Mouse (Mus musculus) midbrain, embryonic 10.5 days (tissue): ENCODE measurements around the gene Ints2. TPM values are rescaled to one million over a fixed set of nuclear protein-coding genes. Genes with fewer than 3 reads are reported as not detected.

ENCODE experiments used
- polyA plus RNA-seq: library from polyadenylated mRNA; unstranded; fragments of >200 nt; fragmentation: Nextera tagmentation; extraction: Ambion mirVana; gene quantifications from 2 replicates; pipeline ENCODE4 v1.2.1, GENCODE M21; 2016

Ints2 gene
- polyA plus RNA-seq, 1 experiment from 2014 or later: 48.1 TPM

Other genes starting within 250 kb of the Ints2 start
- gene Brip1, start 56.4 kb downstream of the Ints2 start, polyA plus RNA-seq: 10.7 and 12.4 TPM in 2 replicates
- gene Med13, start 100.0 kb upstream of the Ints2 start, polyA plus RNA-seq: 6.0 and 7.0 TPM in 2 replicates
- gene Rnft1, start 227.1 kb upstream of the Ints2 start, polyA plus RNA-seq: 23.4 and 23.7 TPM in 2 replicates